Mouse (Mus musculus): ENCODE results near the gene Sipa1l1.
A peak's percentile ranks its signal among the peaks of the same experiment; 100 is the strongest.
"Not testable (repeated sequence)": the region's sequence is repeated elsewhere in the genome, so short reads cannot be mapped to it uniquely, and the experiment has no call there.

Gene Sipa1l1

DNA sequence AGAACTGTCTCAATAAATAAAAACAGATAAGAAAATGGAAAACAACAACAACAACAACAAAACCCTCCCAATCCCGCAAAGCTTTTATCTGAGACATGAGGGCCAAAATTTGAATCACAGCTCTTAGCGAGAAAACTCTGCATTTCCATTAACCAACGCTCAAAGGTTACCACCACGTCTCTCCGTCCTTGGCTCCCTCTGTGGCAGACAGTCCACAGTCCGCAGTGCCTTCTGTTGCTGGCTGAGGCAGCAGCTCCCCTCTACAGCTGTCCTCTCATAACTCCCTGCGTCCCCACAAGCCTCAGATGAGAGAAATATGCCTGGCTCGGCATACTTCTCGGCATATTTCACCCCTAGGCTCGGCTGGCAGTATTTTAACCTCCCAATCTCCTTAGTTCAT lies 306.9 kb downstream of the Sipa1l1 start:
- no peak for DNase-seq (ENCODE audit: low spot score in 2 of 2)

DNA sequence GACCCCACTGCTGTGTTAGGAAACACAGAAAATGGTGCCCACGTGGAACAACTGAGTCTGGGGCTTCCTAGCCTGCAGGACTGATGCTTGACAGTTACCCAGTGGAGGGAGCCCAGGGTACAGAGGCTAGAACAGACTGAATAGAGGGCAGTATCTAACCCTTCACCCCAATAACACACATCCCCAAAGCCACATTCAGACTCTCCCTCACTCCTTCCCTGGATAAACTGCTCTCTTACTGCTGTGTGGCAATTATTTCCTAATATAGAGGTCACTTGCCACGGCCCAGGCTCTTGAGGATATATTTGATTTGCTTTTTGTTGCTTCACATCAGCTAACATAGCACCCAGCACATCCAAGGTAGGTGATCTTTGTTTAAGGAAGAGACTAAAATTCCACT lies 307.5 kb downstream of the Sipa1l1 start:
- no peak for DNase-seq (ENCODE audit: low spot score in 2 of 2)

DNA sequence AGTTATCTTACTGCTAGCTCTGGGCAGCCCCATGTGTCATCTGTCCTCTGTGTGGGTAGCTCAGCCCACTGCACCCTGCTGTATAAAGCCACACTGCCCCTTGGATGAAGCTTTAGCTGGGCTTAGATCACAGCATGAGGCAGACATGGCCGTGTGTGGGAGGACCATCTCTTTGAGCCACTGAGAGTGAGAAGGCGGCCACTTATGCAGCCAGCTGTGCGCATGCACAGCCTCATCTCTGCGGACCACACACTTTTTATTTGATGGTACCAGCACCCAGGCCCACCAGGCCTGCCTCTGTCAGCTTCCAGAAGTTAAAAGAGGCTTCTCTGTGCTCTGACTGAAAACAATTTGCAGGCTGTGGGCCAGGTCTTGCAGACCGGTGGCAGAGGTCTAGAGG lies 308.7 kb downstream of the Sipa1l1 start:
- no peak for DNase-seq (ENCODE audit: low spot score in 2 of 2)

DNA sequence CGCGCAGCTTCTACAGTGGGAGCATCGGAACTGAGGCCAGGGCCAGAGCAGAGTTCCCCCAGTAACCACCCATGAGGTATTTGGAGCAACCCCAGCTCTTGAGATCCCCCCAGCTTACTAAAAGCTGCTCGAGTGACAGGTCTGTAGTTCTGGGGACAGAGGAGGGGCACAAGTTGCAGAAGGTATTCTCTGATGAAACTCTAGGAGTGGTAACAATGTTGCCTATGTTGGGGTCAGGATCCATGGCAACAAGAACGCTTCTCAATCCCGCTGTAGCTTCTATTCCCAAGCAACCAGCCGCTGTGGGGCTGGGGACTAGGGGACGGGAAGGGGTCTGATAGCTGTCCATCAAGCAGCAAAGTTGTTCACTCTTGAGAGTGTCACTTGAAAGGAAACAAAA lies 309.1 kb downstream of the Sipa1l1 start:
- no peak for DNase-seq (ENCODE audit: low spot score in 2 of 2)

DNA sequence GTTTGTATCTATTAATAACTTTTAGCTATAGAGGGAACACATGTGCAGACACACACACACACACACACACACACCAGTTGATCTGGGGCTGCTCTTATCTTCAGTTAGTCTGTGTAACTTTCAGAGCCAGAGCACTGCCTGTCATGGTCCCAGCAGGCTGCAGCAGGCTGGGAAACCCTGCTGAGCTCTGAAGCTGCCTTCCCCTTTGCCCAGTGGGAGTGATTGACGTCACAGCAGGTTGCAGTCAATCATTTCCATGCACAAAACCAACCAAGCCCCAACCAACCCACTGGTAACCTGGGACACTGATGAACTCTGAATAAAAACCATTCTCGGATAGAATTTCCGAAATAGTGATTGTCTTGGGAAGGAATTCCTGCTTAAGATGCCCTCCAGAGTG lies 310.3 kb downstream of the Sipa1l1 start:
- DNase-seq (ENCODE audit: low spot score in 2 of 2), result no peak

DNA sequence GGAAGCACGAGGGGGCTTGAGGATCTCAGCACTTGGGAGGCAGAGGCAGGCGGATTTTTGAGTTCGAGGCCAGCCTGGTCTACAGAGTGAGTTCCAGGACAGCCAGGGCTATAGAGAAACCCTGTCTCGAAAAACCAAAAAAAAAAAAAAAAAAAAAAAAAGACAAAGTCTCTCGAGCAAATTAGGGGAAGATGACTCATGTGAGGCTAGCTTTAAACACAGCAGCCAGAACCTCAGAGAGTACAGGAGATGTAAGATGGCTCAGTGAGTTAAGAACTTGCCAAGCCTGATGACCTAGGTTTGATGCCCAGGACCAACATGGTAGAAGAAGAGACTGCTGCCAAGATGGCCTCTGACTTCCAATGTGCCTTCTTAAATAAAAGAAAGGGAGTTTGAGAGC lies 311.3 kb downstream of the Sipa1l1 start:
- not testable (repeated sequence) for DNase-seq (ENCODE audit: low spot score in 2 of 2)

DNA sequence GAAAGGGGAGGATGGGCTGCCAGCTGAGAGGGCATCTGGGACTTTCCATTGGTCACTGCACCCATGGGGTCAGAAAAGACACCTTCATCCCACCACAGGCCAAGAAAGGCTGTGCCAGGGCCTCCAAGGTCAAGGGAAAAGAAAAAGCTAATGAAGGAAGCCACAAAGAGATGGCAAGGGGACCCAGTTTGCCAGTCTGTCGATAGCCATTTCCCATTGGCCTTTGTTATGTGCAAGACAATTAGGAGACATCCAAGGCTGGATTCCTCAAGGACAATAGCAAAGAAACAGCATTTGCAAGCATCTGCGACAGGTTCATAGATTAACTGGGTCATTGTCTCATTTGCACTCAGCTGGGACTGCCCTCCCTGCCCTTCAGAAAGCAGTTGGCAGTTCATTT lies 316.3 kb downstream of the Sipa1l1 start:
- no peak for DNase-seq (ENCODE audit: low spot score in 2 of 2)

DNA sequence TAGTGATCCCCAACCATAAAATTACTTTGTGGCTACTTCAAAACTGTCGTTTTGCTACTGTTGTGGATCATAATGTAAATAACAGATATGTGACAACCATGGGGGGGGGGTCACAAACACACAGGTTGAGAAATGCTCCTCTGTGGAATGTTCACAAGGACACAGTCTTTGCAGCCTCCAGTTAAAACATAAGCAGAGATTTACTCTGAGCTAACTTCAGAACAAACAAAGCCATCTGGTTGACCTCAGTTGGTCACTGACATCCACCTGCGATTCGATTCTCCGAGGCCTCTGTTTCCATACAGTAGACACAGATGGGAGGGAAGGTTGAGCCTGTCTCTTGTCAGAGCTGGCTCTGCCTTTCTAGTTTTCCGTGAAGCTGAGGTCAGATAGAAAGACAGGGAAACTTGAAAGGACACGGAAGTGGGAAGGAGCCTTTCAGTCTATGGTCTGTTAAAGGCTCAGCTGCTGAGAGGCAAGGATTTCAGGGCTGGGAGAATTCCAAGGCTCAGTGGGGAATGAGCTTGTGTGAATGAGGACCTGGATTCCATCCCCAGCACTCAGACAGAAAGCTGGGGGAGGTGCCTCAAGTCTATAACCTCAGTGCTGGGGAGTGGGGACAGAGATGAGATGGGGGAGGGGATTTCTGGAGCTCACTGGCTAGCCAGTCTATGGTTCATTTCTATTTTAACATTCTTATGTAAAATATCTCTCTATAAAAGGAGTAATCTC lies 317.9 kb downstream of the Sipa1l1 start:
- DNase-seq (ENCODE audit: low spot score in 2 of 2), result no peak

DNA sequence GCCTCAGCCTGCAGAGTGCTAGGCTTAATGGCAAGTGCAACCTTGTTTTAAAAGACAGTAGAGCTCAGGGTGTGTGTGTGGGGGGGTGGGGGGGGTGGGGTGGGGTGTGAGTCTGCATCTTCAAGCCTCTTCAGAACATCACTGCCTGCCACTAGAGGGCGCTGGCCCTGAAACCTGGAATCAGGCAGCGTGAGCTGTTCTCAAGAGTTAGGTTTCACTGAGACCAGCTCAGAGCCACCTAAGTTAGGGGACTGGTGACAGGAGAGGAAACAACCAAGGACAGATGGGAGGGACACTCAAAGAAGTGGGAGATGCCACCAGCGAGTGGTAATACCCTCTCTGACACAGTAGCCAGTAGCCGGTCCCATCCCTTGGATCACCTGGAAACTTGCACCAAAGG lies 320.0 kb downstream of the Sipa1l1 start:
- DNase-seq (ENCODE audit: low spot score in 2 of 2), result peak in 1 of 2 experiments; percentile 76

DNA sequence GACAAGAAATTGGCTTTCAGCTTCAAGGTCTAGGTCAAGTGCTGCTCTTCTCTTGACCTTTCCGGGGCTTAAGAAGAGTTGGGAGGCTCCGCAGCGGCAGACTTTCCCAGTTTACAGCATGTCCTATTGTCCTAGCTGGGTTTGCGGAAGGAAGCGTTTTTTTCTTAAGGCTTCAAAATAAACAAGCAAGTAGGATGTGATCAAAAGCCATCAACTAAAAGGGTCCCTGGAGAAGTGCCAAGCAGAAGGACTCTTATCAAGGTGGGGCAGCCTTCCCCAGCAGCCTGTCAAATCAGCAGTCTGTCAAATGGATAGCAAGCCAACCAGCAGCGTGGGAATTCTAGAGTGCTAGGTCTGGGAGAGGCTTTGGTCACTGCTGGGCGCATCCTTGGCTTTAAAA lies 320.5 kb downstream of the Sipa1l1 start:
- no peak for DNase-seq (ENCODE audit: low spot score in 2 of 2)

DNA sequence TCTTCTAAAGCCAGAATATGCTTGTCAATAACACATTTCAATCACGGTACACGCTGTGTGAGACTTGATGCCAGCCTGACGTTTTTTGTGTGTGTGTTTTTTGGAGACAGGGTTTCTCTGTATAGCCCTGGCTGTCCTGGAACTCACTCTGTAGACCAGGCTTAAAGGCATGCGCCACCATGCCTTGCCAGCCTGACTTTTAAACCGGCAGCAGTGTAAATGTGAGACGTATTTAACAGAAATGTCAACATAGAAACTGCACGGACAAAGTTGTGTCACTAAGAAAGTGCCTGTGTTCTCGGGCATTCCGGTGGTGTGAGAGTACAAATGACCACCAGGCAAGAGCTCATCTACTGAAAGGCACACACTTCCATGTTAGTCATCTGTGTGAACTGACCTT lies 323.3 kb downstream of the Sipa1l1 start:
- DNase-seq (ENCODE audit: low spot score in 2 of 2), result no peak

DNA sequence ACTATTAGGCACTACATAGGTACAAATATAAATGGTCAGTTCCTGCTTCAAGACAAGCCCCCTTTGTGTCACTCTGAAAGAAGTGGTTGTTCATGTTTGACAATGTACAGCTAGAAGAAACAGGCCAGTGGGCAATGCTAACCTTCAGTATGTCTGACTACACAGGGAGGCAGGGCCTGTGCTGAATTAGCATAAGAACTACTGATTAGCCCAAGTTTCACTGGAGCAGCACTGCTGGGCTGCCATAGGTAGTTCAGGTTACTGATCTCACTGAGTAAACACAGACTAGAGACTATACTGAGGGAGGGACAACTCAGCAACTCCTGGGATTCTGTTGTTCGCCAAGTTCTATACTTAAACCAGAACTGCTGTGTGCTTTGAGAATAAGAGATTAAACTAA lies 324.1 kb downstream of the Sipa1l1 start:
- DNase-seq (ENCODE audit: low spot score in 2 of 2), result not testable (repeated sequence)

DNA sequence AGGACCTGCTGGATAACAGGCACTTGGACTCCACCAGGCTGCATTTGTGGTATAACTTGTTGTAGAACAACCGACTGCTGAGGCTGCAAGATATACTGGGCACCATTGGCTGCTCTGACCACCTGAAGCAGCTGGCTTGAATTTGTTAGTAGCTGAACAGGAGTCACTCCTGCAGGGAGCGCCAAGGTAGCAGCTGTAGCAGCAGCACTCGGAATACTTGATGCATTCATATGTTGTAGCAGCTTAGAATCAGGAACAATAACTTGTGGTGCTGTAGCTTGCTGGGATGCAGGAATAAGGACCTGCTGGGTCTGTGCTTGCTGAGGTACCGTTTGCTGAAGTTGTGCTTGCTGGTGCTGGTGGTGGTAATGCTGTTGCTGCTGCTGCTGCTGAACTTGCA lies 326.8 kb downstream of the Sipa1l1 start:
- no peak for DNase-seq (ENCODE audit: low spot score in 2 of 2)

DNA sequence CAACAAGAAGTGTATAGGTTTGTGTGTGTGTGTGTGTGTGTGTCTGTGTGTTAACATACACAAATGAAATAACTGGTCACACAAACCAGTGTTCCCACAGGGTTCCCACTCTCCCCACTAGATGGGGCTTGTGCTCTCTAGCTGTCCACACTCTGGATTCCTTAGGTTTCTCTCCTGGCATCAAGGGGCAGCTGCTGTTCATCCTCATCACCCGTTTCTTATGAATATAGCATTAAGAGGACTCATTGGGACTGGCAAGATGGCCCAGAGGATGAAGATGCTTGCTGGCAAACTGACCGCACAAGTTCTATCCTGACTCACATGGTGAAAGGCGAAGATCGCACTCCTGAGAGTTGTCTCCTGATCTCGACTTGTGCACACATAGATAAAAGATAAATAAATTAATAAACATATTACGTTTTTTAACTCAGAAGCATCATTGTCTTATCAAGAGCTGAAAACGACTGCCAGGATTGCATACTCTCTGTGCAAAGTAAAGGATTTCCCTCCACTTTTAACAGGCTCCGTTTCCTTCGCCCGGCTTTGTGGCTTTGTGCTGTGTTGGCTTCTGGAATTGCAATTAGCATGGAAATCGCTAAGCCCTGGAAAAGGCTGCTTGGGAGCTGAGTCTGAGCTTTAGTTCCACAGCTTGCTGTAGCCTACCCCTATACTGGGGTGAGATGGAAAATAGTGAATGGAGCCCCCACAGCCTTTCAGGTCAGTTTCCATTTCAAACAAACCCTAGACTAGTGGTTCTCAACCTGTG lies 328.9 kb downstream of the Sipa1l1 start:
- DNase-seq (ENCODE audit: low spot score in 2 of 2), result no peak

DNA sequence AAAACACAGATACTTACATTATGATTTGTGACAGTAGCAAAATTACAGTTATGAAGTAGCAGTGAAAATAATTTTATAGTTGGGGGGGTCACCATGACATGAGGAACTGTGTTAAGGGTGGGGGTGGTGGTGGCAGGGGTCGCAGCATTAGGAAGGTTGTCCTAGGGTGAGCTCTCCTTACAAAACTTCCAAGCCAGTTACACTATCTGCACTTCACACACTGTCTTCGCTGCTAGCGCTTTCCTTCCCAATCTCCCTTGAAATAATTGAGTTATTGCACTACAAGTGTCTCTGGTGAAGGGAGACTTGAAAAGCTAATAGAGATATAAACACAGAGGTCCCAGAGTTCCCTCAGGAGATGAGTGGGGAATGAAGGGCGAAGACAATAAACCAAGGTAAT lies 329.6 kb downstream of the Sipa1l1 start:
- no peak for DNase-seq (ENCODE audit: low spot score in 2 of 2)

DNA sequence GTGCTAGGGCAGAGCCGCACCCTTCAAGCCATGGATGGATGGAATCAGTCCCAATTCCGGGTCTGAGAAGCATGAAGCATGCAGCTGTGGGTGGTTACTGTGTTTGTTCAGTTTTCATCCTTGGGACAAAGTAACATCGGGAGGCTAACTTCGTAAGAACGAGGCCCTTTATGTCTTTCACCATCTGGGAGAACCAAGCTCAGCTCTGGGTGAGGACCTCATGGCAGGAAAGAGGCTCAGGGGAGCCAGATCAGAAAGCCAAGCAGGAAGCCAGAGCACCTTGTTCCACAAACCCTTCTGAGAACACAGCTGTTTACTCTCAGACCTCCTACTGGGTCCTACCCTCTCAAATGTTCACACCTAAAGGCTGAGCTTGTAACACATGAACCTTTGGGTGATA lies 330.6 kb downstream of the Sipa1l1 start:
- no peak for DNase-seq (ENCODE audit: low spot score in 2 of 2)

Data from spleen, postnatal 10 days (tissue).